Mouse (Mus musculus): Measurements from ENCODE around the gene Alox8.

The Alox8 gene

GRCm38 (mm10) chr11:69197743-69198142 is at the start of gene Alox8:
Gene Alox8 (minus strand): TSS chr11:69197843.
- DNase-seq = no peak

DNA sequence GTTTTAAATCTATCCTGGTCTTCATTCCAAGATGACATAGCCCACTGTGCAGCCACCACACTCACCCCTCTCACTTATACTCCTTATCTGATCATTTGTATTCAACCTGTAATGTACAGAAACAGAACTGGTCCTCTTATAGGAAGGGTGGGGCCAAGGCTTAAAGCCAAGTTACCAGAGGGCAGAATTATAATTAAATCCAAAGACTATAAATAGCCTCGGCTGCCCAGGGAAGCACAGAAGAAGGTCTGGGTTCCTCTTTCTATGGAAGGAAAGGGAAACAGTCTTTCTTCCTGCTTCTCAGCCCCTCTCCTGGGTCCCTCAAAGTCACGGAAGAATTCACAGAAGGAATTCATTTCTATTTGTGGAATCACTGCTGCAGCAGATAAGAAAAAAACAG is 48.0 kb upstream of the Alox8 start:
- DNase-seq = no peak

- no peak for DNase-seq
Measured at GRCm38 (mm10) chr11:69244911-69245310, 47.3 kb upstream of the Alox8 start.

DNA sequence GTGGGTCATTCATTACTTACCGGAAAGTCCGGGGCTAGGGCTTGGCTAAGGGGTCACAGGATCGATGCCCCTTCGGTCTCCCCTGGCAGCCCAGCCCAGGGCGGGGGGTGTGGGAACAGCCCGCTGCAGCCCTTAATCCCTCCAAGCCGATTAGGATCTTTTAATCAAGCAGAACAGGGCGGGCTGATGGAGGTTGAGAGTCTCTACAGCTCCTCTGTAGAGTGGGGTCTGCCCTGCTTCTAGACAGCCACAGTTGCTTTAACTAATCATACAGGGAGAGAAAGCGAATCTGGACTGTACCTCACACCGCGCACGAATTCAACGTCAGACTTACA is 39.2 kb upstream of the Alox8 start, which contains the start of gene Gucy2e:
Gucy2e (minus strand) TSS at position 111 of the 335 bp plus-strand sequence.
- no peak for DNase-seq

GRCm38 (mm10) chr11:69236061-69236925 is 38.6 kb upstream of the Alox8 start:
- DNase-seq = no peak

DNA sequence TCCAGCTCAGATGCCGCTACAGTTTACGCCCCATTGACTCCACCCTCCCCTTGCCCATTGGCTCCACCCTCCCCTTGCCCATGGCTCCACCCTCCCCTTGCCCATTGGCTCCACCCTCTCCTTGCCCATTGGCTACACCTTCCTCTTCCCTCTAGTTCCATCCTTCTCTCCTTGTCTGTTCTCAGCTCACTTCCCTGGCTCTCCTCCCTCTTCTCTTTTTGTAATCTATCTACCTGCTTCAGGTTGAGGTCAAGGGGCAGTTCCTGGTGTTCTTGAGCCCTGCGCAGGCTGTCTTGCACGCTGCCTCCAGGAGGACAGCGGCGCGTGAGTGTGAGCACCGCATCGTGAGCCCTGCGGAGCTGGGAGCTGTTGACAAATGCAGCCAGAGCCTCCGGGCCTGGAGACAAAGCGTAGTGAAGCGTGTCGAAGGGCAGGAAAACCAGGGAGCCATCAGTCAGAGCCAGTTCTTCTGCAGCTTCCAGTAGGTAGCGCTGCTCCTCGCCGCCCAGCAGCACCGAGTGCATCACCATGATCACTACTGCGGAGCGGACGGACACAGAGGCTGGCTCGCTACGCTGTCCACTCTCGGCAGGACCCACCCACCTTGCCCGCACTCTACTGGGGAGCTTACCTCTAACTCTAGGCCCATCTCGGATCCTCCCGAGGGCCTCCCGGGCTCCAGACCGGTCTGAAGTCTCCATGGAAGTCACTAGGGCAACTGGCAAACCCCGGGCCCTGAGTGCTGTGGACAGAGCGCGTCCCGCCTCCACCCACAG is 37.8 kb upstream of the Alox8 start:
- DNase-seq = peak; percentile 66 to 69

DNA sequence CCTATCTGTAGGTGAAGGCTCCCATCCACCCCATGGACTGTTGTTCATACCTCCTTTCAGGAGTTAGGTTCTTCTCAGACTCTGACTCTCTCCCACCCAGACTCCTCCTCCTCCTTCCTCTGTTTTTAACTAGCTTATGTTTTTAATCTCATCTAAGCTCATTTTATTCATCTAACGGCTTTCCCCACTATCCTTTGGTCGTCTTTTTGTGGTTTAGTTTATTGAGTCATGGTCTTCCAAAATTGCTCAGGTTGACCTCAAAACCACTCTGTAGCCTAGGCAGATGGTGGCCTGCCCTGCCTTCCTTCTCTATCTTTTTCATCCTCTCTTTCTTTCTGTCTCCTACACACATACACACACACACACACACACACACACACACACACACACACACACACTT is 35.5 kb upstream of the Alox8 start:
- DNase-seq = no peak

- no peak for DNase-seq
Measured at GRCm38 (mm10) chr11:69230420-69230819, 32.8 kb upstream of the Alox8 start.

DNA sequence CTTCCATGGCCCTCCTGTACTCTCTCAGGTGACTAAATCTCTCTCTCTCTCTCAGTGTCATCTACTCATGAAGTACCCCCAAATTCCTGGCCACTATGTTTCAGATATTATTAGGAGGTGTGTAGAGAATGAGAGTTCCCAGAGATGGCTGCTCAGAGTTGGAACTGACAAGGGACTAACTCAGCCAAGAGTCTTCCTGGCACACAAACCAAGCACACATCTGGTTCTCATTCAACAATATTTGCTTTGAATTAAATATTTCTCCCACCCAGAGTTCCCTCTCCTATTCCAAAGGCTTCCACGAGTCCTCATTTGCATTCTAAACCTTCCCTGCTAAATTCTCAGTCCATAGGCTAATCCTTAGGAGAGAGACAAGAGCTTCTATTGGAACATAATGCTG is 28.1 kb upstream of the Alox8 start:
- DNase-seq = no peak

DNA sequence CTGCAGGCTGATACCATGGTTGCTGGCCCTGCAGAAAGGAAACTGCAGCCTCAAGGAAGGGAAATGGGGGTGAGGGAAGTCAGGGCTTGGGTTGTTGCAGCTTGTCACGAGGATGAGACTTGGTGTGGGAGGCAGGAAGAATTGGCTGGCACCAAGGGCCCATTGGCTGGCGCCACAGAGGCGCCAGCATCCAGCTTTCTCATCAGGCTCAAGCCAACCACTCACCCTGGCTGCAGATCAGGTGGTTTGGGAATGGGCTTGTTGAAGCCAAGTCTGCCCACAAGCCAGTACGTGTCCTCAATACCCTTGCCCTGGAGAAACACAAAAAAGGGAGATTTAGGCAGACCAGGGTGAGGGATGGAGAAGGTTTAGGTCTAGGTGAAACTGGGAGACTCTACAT is 25.5 kb upstream of the Alox8 start:
- DNase-seq = no peak

DNA sequence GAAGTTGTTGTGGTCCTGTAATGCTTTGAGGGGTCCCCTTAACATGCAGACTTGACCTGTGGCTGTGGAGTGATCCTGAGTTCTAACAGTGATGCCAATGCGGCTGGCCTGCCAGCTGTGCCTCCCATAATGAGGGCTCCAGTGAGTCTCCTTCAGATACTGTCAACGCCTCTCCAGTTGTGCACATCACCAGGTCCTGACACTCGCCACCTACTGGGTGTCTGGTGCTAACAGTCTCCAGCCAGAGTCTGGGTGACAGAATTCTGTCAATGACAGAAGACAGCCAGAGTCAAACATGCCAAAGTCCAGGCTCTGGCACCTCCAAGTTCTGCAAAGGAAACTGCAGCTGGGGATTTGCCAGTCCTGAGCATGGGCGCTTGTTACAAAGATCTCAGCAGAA is 23.4 kb upstream of the Alox8 start:
- DNase-seq = no peak

GRCm38 (mm10) chr11:69218661-69219060 is 21.0 kb upstream of the Alox8 start:
- no peak for DNase-seq

DNA sequence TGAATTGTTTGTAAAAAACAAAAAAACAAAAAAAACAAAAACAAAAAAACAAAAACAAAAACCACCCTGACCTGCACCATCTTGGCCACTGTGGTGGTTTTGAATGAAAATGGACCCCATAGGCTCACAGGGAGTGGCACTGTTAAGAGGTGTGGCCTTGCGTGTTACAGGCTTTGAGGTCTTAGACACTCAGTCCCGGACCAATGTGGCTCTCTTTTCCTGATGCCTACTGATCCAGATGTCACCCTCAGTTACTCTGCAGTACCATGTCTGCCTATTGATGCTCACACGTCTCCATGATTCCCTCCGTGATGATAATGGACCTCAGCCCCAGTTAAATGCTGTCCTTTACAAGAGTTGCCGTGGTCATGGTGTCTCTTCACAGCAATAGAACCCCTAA is 19.8 kb upstream of the Alox8 start:
- no peak for DNase-seq

DNA sequence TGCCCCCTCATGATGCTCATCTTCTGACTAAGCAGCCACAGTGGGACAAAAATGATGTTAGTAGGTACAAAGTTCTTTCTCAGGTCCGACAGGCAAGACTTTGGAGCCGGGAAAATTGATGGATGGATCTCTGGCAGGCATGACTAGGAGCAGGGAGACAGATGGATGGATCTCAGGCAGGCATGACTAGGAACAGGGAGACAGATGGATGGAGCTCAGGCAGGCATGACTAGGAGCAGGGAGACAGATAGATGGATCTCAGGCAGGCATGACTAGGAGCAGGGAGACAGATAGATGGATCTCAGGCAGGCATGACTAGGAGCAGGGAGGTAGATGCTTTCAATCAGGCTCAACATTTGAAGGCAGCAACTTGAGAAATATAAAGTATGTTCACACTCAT is 13.8 kb upstream of the Alox8 start:
- DNase-seq = no peak

DNA sequence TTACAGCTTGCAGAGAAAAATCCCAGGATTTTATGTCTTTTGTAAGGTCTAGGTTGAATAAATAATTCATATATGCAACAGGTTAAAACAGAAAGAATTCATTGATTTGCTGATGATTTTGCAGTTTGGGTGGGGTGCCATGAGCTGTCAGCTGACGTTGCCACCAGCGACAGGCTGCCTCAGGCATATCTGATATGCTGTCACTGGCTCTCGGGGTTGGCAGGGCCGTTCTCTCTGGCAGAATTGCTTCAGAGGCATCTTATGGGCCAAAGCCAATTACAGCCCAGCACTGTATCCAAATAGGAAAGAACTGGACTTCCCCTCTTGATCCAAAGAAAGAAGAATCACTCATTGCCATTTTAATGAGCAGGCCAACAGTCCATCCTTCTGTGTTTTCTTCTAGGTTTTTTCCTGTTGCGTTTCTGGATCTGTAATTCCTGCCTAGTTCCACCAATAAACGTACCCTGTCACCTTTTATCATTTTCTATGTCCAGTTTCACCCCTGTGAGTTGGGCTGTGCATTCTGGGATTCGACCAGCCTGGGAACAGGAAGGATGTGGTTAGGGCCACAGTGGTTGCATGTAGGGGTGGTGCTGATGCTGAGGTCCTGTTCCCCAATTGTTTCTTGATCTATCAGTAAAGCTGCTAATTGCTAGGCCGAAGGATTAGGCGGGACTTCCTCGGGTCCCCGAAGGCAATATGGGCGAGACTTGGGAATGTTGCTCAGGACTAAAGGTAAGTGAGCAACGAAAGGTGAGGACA is 5.0 kb upstream of the Alox8 start:
- DNase-seq = no peak

GRCm38 (mm10) chr11:69200231-69200630 is 2.6 kb upstream of the Alox8 start:
- DNase-seq = no peak

DNA sequence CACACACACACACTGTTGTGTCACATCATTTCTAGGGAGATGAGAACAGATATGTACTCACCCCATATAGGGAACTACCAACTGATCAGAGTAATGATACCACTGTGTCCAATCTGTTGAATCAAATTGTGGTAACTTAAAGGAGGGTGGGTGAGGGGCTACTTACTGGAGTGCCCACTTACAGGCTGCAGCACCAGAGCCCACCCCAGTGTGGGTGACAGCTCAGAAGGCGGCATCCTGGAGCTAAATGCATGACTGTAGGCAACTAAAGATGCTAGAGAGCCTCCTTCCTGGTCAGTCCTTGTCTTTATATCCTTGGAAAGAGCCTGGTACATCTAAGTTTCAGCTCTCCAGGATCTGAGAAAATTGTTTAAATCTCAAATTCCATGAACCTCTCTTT is 1.6 kb upstream of the Alox8 start:
- no peak for DNase-seq

GRCm38 (mm10) chr11:69197194-69197593 is 449 bp downstream of the Alox8 start:
- peak; percentile 10 to 21 for DNase-seq

GRCm38 (mm10) chr11:69196766-69197165 is 877 bp downstream of the Alox8 start:
- no peak for DNase-seq

DNA sequence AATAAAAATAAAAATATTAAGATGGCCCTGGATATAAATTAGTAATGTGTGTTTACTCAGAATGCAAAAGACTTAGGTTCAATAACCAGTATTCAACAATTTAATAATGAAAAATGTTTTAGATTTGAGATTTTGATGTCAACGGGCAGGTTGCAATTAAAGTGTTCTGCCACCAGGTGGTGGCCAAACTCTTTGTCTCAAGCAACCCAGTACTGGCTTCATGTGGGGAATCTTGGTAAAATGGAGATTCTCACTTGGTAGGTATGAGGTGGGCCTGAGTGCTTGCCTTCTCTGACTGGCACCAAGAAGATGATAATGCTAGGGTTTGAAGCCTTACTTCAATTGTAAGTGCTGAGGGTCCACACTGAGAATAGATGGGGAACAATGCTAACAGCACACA is 4.8 kb downstream of the Alox8 start:
- DNase-seq = peak in 1 of 2 experiments; percentile 25

DNA sequence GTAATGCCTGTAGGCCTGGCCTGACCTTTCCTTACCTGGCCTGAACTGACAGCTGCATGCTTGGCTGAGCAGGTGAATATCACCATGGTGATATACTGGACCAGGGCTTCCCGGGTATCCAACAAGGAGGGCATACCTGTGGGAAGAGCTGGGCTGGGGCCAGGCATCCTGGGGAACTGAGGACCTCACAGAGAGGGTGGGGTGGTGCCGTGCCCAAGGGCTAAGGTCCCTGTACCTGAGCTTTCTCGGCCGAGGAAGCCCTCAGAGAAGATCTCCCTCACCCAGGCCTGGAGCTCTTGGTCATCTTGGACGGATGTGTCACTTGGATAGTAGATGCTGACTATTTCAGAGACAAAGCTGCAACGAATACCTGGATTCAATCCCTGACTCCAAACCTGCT is 11.7 kb downstream of the Alox8 start:
- no peak for DNase-seq

- no peak for DNase-seq
Measured at GRCm38 (mm10) chr11:69185031-69185430, 12.6 kb downstream of the Alox8 start.

DNA sequence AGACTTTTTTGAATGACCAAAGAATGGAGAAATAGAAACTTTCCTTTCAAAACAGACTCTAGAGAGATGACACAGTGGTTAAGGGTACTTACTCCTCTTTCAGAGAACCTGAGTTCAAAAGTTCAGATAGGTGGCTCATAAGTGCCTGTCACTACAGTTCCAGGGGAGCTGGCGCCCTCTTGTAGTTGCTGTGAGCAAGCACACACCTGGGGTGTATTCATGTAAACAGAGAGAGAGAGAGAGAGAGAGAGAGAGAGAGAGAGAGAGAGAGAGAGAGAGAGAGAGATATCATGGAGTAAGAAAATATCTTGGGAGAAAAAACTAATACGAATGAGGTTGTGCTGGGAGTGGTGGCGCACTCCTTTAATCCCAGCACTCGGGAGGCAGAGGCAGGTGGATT is 17.5 kb downstream of the Alox8 start:
- no peak for DNase-seq

Data from thymus, postnatal 36 days (tissue).